In genomic region chr13:55249246-55249645, GRCm38 (mm10) we compare ENCODE assay signal across 18 mouse cellular contexts. TPM values are rescaled to one million over a fixed set of nuclear protein-coding genes. Genes with fewer than 3 reads are reported as not detected.
DNase-seq lines count a peak whose midpoint lies in the region; ATAC-seq and TF ChIP-seq lines count a peak whose summit lies in the region.
"Had no signal": no experiment of that assay in that cellular context is flagged by ENCODE, and none has a peak within 500 bp of the region (broad histone marks: within the 10 kb centered on the region; RNA-seq: fewer than 3 reads in every experiment).

No protein-coding gene starts in this region.

- H3K27ac ChIP-seq in liver, embryonic 14.5 days, result no peak overlapping the region
- no peak overlapping the region for H3K27ac ChIP-seq in liver, postnatal 0 days (ENCODE audit: low read depth)
- H3K27ac ChIP-seq in bone marrow macrophage, adult 2 months (ENCODE audit: insufficient read depth, low read depth, low read length), result peak overlapping the region; percentile 31
- H3K27ac ChIP-seq in neural tube, embryonic 15.5 days (replicated peaks), result no peak overlapping the region
- H3K27ac ChIP-seq: embryonic facial prominence, embryonic 15.5 days; gastrocnemius, adult 2 months; hindbrain, embryonic 10.5 days; liver, embryonic 12.5 days; macrophage had no signal

- no peak for TF ChIP-seq EP300 in liver, embryonic 14.5 days (IDR thresholded peaks at IDR 0.05; ENCODE audit: low read depth)
- TF ChIP-seq EP300 in liver, postnatal 0 days (IDR thresholded peaks at IDR 0.05; ENCODE audit: low read depth), result no peak

- no peak overlapping the region for H3K4me3 ChIP-seq in liver, embryonic 14.5 days (ENCODE audit: insufficient read depth in 1 of 2, low read depth in 2 of 2, low read length in 2 of 2)
- no peak overlapping the region for H3K4me3 ChIP-seq in liver, postnatal 0 days (ENCODE audit: low read depth, low read length)
- no peak overlapping the region for H3K4me3 ChIP-seq in bone marrow macrophage, adult 2 months (ENCODE audit: insufficient read depth, low read length)
- no peak overlapping the region for H3K4me3 ChIP-seq in neural tube, embryonic 15.5 days (replicated peaks)
- H3K4me3 ChIP-seq: embryonic facial prominence, embryonic 15.5 days; gastrocnemius, adult 2 months; hindbrain, embryonic 10.5 days; liver, embryonic 12.5 days had no signal

- peaks cover 0 to 3% of the 10 kb centered on the region in 2 experiments; a peak in 1 of 4 replicates for H3K4me1 ChIP-seq in liver, embryonic 14.5 days (replicated peaks; ENCODE audit: control insufficient read depth in 2 of 2, insufficient read depth in 2 of 2, low read length in 1 of 2)
- H3K4me1 ChIP-seq in liver, postnatal 0 days (ENCODE audit: insufficient read depth), result peaks cover 7% of the 10 kb centered on the region; the same call in 1 of the 2 replicates
- H3K4me1 ChIP-seq in bone marrow macrophage, adult 2 months (ENCODE audit: control insufficient read depth, insufficient read depth, low read length), result peaks cover 14% of the 10 kb centered on the region
- peaks cover 8% of the 10 kb centered on the region; the same call in 1 of the 2 replicates for H3K4me1 ChIP-seq in neural tube, embryonic 15.5 days
- H3K4me1 ChIP-seq: embryonic facial prominence, embryonic 15.5 days; hindbrain, embryonic 10.5 days had no signal

- H3K9me3 ChIP-seq in liver, embryonic 14.5 days (ENCODE audit: control insufficient read depth, low read length), result no peaks in the 10 kb centered on the region
- H3K9me3 ChIP-seq in liver, postnatal 0 days (ENCODE audit: low read length), result no peaks in the 10 kb centered on the region
- no peaks in the 10 kb centered on the region for H3K9me3 ChIP-seq in neural tube, embryonic 15.5 days (replicated peaks)
- H3K9me3 ChIP-seq: embryonic facial prominence, embryonic 15.5 days; hindbrain, embryonic 10.5 days; liver, embryonic 12.5 days had no signal

- WGBS in liver, embryonic 14.5 days (ENCODE audit: insufficient replicate concordance), result 39% methylated on average over 4 of the region's 4 CpGs
- 54% methylated on average over 4 of the region's 4 CpGs for WGBS in liver, postnatal 0 days (ENCODE audit: insufficient replicate concordance)
- 92% methylated on average over 4 of the region's 4 CpGs for WGBS in neural tube, embryonic 15.5 days

- no peak for TF ChIP-seq POLR2A in bone marrow macrophage, adult 2 months (IDR thresholded peaks at IDR 0.05; ENCODE audit: borderline replicate concordance, low read depth, low read length)

- no peak for TF ChIP-seq CTCF in liver, embryonic 14.5 days (IDR thresholded peaks at IDR 0.05; ENCODE audit: low read depth)
- TF ChIP-seq CTCF in liver, postnatal 0 days (IDR thresholded peaks at IDR 0.05; ENCODE audit: low read depth), result no peak
- TF ChIP-seq CTCF in bone marrow macrophage, adult 2 months (IDR thresholded peaks at IDR 0.05; ENCODE audit: low read depth, low read length), result no peak

- peaks cover 37% of the 10 kb centered on the region for H3K36me3 ChIP-seq in liver, embryonic 14.5 days (replicated peaks; ENCODE audit: control insufficient read depth, insufficient read depth, low read depth)
- peaks cover 52% of the 10 kb centered on the region for H3K36me3 ChIP-seq in liver, postnatal 0 days (replicated peaks; ENCODE audit: insufficient read depth, low read length)
- peaks cover 39% of the 10 kb centered on the region for H3K36me3 ChIP-seq in neural tube, embryonic 15.5 days

- peak; percentile 23 for DNase-seq in CD4-positive, CD25-positive, alpha-beta regulatory T cell, adult 2 months (ENCODE audit: low read depth, low spot score)
- peak in 2 of 3 experiments; percentile 3 to 5 for DNase-seq in liver, embryonic 14.5 days (ENCODE audit: low read depth in 3 of 3, low spot score in 3 of 3)
- no peak for DNase-seq in liver, postnatal 0 days
- peak; percentile 18 for DNase-seq in naive thymus-derived CD4-positive, alpha-beta T cell, adult 2 months (ENCODE audit: low read depth)
- DNase-seq in urinary bladder, adult 2 months (ENCODE audit: low spot score), result no peak
- DNase-seq: cerebellum, adult 11 months; gastrocnemius, adult 2 months had no signal

- no peak for ATAC-seq in CD4-positive, CD25-positive, alpha-beta regulatory T cell, adult 4 months
- no peak for ATAC-seq in liver, embryonic 14.5 days (ENCODE audit: insufficient read depth)
- ATAC-seq in liver, postnatal 0 days, result no peak
- no peak for ATAC-seq in neural tube, embryonic 15.5 days (ENCODE audit: low FRiP score)
- ATAC-seq: forebrain, embryonic 14.5 days; intestine, postnatal 0 days; liver, embryonic 12.5 days; Patski had no signal

- H3K27me3 ChIP-seq in liver, embryonic 14.5 days (ENCODE audit: control insufficient read depth, insufficient read depth, low read length), result no peaks in the 10 kb centered on the region
- no peaks in the 10 kb centered on the region for H3K27me3 ChIP-seq in liver, postnatal 0 days (ENCODE audit: insufficient read depth, low read length)
- no peaks in the 10 kb centered on the region for H3K27me3 ChIP-seq in neural tube, embryonic 15.5 days (replicated peaks)
- H3K27me3 ChIP-seq: embryonic facial prominence, embryonic 15.5 days; liver, embryonic 12.5 days; Patski had no signal

- H3K9ac ChIP-seq in liver, embryonic 14.5 days (replicated peaks), result no peak overlapping the region
- no peak overlapping the region for H3K9ac ChIP-seq in liver, postnatal 0 days (replicated peaks)
- H3K9ac ChIP-seq in neural tube, embryonic 15.5 days (replicated peaks), result no peak overlapping the region
- H3K9ac ChIP-seq: embryonic facial prominence, embryonic 15.5 days; liver, embryonic 12.5 days had no signal

- H3K4me2 ChIP-seq in liver, embryonic 14.5 days (ENCODE audit: low read depth), result no peak overlapping the region
- H3K4me2 ChIP-seq in liver, postnatal 0 days (ENCODE audit: low read depth, low read length), result no peak overlapping the region
- H3K4me2 ChIP-seq in neural tube, embryonic 15.5 days, result no peak overlapping the region
- H3K4me2 ChIP-seq: embryonic facial prominence, embryonic 15.5 days; heart, embryonic 11.5 days; liver, embryonic 12.5 days had no signal

RNA-seq across cellular contexts. Expression of gene Nsd1, which starts 39.7 kb away (rescaled TPM):
- polyA plus RNA-seq in CD4-positive, CD25-positive, alpha-beta regulatory T cell, adult 4 months (2017; shearing (Covaris generic)), result 10 to 100 TPM; 63.0 to 64.6 TPM
- 7.0 and 8.0 TPM in 2 replicates for polyA plus RNA-seq in liver, embryonic 14.5 days (2012; rRNA removed)
- 13.8 and 15.8 TPM in 2 replicates for polyA plus RNA-seq in liver, embryonic 14.5 days (2014; fragmentation: Nextera tagmentation; extraction: Ambion mirVana)
- 18.6 and 20.6 TPM in 2 replicates for polyA plus RNA-seq in liver, postnatal 0 days (2015; fragmentation: Nextera tagmentation; extraction: Ambion mirVana)
- 51.0 and 51.4 TPM in 2 replicates for polyA plus RNA-seq in bone marrow macrophage, adult 2 months (2012; ENCODE audit: insufficient read depth, insufficient read length, missing spikeins)
- 25.8 and 32.1 TPM in 2 replicates for polyA plus RNA-seq in urinary bladder, adult 2 months (2012; rRNA removed)
- 51.4 and 52.1 TPM in 2 replicates for polyA plus RNA-seq in neural tube, embryonic 15.5 days (2015; fragmentation: Nextera tagmentation; extraction: Ambion mirVana)

Comparison
In these comparisons a context has a peak if more than half of its experiments do, and no peak if none do; other contexts are left out.
1. DNase-seq: peak in CD4-positive, CD25-positive, alpha-beta regulatory T cell, adult 2 months (single experiment), liver, embryonic 14.5 days (2 of 3) and naive thymus-derived CD4-positive, alpha-beta T cell, adult 2 months (single experiment); none in liver, postnatal 0 days (single experiment) and urinary bladder, adult 2 months (single experiment).